Mouse (Mus musculus): ENCODE data around the gene Hpgd.

GRCm38 (mm10) chr8:56293480-56293879 is 905 bp upstream of the Hpgd start:
- TF ChIP-seq GATA1 (IDR thresholded peaks at IDR 0.05; ENCODE audit: low read length) (no peak), TAL1 (IDR thresholded peaks at IDR 0.05; ENCODE audit: low read length) (no peak)
